ENCODE assay signal across 24 mouse cellular contexts in genomic region chr11:29626541-29626940, GRCm38 (mm10).
DNase-seq lines count a peak whose midpoint lies in the region; ATAC-seq and TF ChIP-seq lines count a peak whose summit lies in the region.
"Had no signal": no experiment of that assay in that cellular context is flagged by ENCODE, and none has a peak within 500 bp of the region (broad histone marks: within the 10 kb centered on the region; RNA-seq: fewer than 3 reads in every experiment).

No protein-coding gene starts in this region.

- intact Hi-C loops in heart, postnatal 14 days (cut with DNase I), result loop anchor here (5.0 kb wide), 1 partner anchor 66 kb away; the partner anchor contains the start of gene Rtn4
- intact Hi-C loops in heart, postnatal 10 days (cut with DNase I), result no loop called here

- peaks cover 14% of the 10 kb centered on the region for H3K4me1 ChIP-seq in heart, embryonic 12.5 days (replicated peaks)
- H3K4me1 ChIP-seq in heart, postnatal 0 days (ENCODE audit: control insufficient read depth, insufficient read depth), result peaks cover 6% of the 10 kb centered on the region
- H3K4me1 ChIP-seq: forebrain, embryonic 15.5 days; kidney, embryonic 15.5 days; midbrain, embryonic 10.5 days; midbrain, embryonic 15.5 days had no signal

- TF ChIP-seq EP300 in heart, postnatal 0 days (IDR thresholded peaks at IDR 0.05; ENCODE audit: low read depth), result no peak

- no peaks in the 10 kb centered on the region for H3K27me3 ChIP-seq in heart, embryonic 12.5 days (replicated peaks)
- no peaks in the 10 kb centered on the region for H3K27me3 ChIP-seq in heart, postnatal 0 days (ENCODE audit: control insufficient read depth, insufficient read depth, low read length)
- H3K27me3 ChIP-seq in myocyte (ENCODE audit: control insufficient read depth, insufficient read depth, insufficient read length), result peaks cover 3% of the 10 kb centered on the region
- H3K27me3 ChIP-seq: forebrain, embryonic 15.5 days; kidney, embryonic 15.5 days; midbrain, embryonic 15.5 days had no signal

- no peak for TF ChIP-seq CTCF in heart, postnatal 0 days (IDR thresholded peaks at IDR 0.05; ENCODE audit: low read depth)

- H3K4me2 ChIP-seq in heart, embryonic 12.5 days, result peak overlapping the region; percentile 17; the same call in 1 of the 2 replicates
- peak overlapping the region; percentile 12; the same call in 1 of the 2 replicates for H3K4me2 ChIP-seq in heart, postnatal 0 days (ENCODE audit: low read depth, low read length)
- peak overlapping the region; percentile 50 for H3K4me2 ChIP-seq in myocyte (ENCODE audit: low read depth)
- H3K4me2 ChIP-seq: forebrain, embryonic 15.5 days; hindbrain, embryonic 14.5 days; kidney, embryonic 15.5 days; lung, embryonic 14.5 days; midbrain, embryonic 15.5 days had no signal

- no peak overlapping the region for H3K4me3 ChIP-seq in heart, embryonic 12.5 days
- H3K4me3 ChIP-seq in heart, postnatal 0 days (ENCODE audit: low read depth, low read length), result no peak overlapping the region
- H3K4me3 ChIP-seq in myocyte, result no peak overlapping the region
- H3K4me3 ChIP-seq: forebrain, embryonic 10.5 days; forebrain, embryonic 15.5 days; kidney, embryonic 15.5 days; midbrain, embryonic 10.5 days; midbrain, embryonic 15.5 days had no signal

- no peaks in the 10 kb centered on the region for H3K36me3 ChIP-seq in heart, embryonic 12.5 days
- H3K36me3 ChIP-seq in heart, postnatal 0 days (replicated peaks; ENCODE audit: control insufficient read depth, insufficient read depth, low read length), result no peaks in the 10 kb centered on the region
- no peaks in the 10 kb centered on the region for H3K36me3 ChIP-seq in myocyte (ENCODE audit: control insufficient read depth, insufficient read depth)
- H3K36me3 ChIP-seq: forebrain, embryonic 10.5 days; forebrain, embryonic 15.5 days; kidney, embryonic 15.5 days; midbrain, embryonic 10.5 days; midbrain, embryonic 15.5 days had no signal

- no peak overlapping the region for H3K9ac ChIP-seq in heart, embryonic 12.5 days
- H3K9ac ChIP-seq in heart, postnatal 0 days (replicated peaks; ENCODE audit: low read depth, low read length), result no peak overlapping the region
- H3K9ac ChIP-seq: forebrain, embryonic 15.5 days; hindbrain, embryonic 14.5 days; kidney, embryonic 15.5 days; liver, embryonic 14.5 days; lung, embryonic 14.5 days; midbrain, embryonic 15.5 days had no signal

- DNase-seq in heart, postnatal 14 days, result no peak
- DNase-seq in heart, postnatal 0 days (ENCODE audit: low spot score), result no peak
- no peak for DNase-seq in heart, postnatal 10 days
- DNase-seq in retina, postnatal 1 day, result no peak
- DNase-seq: adrenal gland, adult 8-10 months; B cell, adult 2 months; cerebellum, adult 2 months; cerebellum, postnatal 14 days; gastrocnemius, postnatal 25 days; kidney, adult 18-20 months; kidney, postnatal 25 days; liver; lung, embryonic 14.5 days; lung, postnatal 14 days; right cerebral cortex, postnatal 4 days had no signal

- peak overlapping the region; percentile 57 for H3K27ac ChIP-seq in heart, embryonic 12.5 days (ENCODE audit: poor library complexity, severe bottlenecking)
- H3K27ac ChIP-seq in heart, postnatal 0 days (ENCODE audit: low read depth), result peak overlapping the region; percentile 59
- H3K27ac ChIP-seq: forebrain, embryonic 10.5 days; forebrain, embryonic 15.5 days; hindbrain, embryonic 14.5 days; kidney, embryonic 15.5 days; liver, embryonic 14.5 days; midbrain, embryonic 10.5 days; midbrain, embryonic 15.5 days had no signal

- H3ac ChIP-seq in myocyte (ENCODE audit: control insufficient read depth, insufficient read length), result no peak overlapping the region

- ATAC-seq in heart, embryonic 12.5 days (ENCODE audit: insufficient number of reproducible peaks, low FRiP score), result no peak
- no peak for ATAC-seq in heart, postnatal 0 days (ENCODE audit: insufficient read depth, low read depth)
- ATAC-seq: forebrain, embryonic 15.5 days; midbrain, embryonic 15.5 days had no signal

- 35% methylated on average over 5 of the region's 5 CpGs for WGBS in heart, embryonic 12.5 days
- WGBS in heart, postnatal 0 days, result 15% methylated on average over 5 of the region's 5 CpGs

- no peaks in the 10 kb centered on the region for H3K79me2 ChIP-seq in myocyte (ENCODE audit: control insufficient read depth, insufficient read depth)

- no peaks in the 10 kb centered on the region for H3K9me3 ChIP-seq in heart, embryonic 12.5 days (replicated peaks)
- H3K9me3 ChIP-seq in heart, postnatal 0 days (replicated peaks; ENCODE audit: control insufficient read depth, low read length), result no peaks in the 10 kb centered on the region
- H3K9me3 ChIP-seq: forebrain, embryonic 10.5 days; forebrain, embryonic 15.5 days; kidney, embryonic 15.5 days; midbrain, embryonic 10.5 days; midbrain, embryonic 15.5 days had no signal

- no peak for TF ChIP-seq POLR2A in myocyte (IDR thresholded peaks at IDR 0.05; ENCODE audit: insufficient read length, low read depth)

TF ChIP-seq in myocyte, 11 proteins besides CTCF, POLR2A, EP300 and RAD21:
- TF ChIP-seq USF1 (IDR thresholded peaks at IDR 0.05; ENCODE audit: low read depth), result no peak
- peak in 2 of 3 experiments; percentile 27 to 37 for TF ChIP-seq MYOD1 (IDR thresholded peaks at IDR 0.05; ENCODE audit: control insufficient read depth in 1 of 3, insufficient read length in 2 of 3, low read depth in 2 of 3)
